Mouse (Mus musculus) right cerebral cortex, postnatal 36 days (tissue): ENCODE measurements around the gene Prom2.

Experiments used
- DNase-seq, 2 experiments: peaks; one replicate each; pipeline ENCODE4 v3.0.0; 2022; ENCODE audit warnings: low spot score in 2 of 2, mixed read lengths in 1 of 2

Gene Prom2

GRCm38 (mm10) chr2:127523950-127524729 lies 17.1 kb downstream of the Prom2 start:
- DNase-seq = no peak

- peak; percentile 73 to 75 for DNase-seq
These were observed 19.2 kb downstream of the Prom2 start, which contains the start of gene Kcnip3 for GRCm38 (mm10) chr2:127522006-127522441. Kcnip3 (minus strand) TSS chr2:127522094.

- DNase-seq = peak; percentile 74 to 81
These were observed 19.9 kb downstream of the Prom2 start for GRCm38 (mm10) chr2:127521172-127522005.

DNA sequence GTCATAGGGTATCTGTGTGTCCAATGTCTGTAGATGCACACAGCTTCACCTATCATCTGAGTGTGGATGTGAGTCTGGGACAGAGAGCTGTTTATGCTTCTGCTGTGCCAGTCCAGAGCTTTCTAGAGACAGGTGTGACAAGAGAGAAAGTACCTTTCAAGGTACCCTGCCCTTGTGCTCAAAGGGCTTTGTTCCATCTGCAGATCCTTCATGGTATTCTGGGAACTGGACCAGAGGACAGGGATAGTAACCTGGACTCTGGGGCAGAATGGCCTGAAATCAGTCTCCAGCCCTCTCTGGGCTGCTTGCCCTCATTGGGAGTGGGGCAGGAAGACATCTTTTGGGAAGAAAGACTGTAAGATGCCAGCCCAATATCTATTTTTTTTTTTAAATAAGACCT lies 21.1 kb downstream of the Prom2 start:
- no peak for DNase-seq

GRCm38 (mm10) chr2:127519308-127519707 lies 22.0 kb downstream of the Prom2 start:
- DNase-seq = no peak

DNA sequence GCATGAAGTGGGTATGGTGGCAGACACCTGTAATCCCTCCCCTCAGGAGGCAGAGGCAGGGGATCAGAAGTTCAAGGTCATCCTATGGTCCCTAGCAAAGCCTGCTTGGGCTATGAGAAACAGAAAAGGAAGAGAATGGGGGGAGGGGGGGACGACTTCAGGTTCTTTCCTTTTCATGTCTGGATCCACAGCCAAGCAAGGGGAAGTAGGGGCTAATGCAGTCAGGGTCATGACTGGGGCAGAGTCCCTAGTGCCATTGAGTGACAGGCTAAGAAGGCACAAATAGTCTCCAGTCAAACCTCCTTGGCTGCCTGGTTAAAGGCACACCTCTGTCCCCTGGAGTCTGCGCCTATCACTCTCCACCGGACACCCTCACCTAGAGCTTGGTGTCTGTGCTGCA lies 22.4 kb downstream of the Prom2 start:
- no peak for DNase-seq

- DNase-seq = peak; percentile 71 to 73
These were observed 23.0 kb downstream of the Prom2 start for GRCm38 (mm10) chr2:127518273-127518672.

GRCm38 (mm10) chr2:127517081-127517480 lies 24.2 kb downstream of the Prom2 start:
- DNase-seq = peak; percentile 82 to 85

DNA sequence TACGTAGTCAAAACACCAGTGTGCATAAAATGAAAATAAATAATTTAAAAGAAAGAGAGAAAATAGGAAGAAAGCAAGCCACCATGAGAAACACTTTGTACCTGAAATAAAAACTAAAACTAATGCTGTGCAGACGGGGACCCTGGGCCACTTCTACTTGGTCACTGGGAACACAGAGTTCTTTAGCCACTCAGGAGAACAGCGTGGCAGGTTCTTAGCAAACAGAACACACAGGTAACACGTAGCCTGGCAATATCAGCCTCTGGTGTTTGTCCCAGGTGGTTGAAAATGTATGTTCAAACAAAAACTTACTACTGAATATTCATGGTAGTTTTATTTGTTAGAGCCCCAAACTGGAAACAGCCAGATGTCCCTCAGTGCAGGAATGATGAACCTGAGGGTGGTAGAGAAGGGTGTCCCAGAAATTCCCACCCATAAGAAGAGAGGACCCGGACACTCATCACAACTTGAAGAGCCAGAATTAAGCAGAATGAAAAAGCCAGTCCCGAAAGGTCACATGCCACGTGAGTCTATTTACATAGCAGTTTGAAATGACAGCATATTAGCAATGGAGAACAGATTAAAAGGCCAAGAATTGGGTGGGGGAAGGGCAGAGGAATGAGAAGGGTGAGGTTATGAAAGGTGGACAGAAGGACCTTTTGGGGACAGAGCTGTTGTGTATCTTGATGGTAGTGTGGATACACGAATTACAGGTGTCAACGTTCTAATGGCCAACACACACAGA lies 26.7 kb downstream of the Prom2 start:
- DNase-seq = no peak

DNA sequence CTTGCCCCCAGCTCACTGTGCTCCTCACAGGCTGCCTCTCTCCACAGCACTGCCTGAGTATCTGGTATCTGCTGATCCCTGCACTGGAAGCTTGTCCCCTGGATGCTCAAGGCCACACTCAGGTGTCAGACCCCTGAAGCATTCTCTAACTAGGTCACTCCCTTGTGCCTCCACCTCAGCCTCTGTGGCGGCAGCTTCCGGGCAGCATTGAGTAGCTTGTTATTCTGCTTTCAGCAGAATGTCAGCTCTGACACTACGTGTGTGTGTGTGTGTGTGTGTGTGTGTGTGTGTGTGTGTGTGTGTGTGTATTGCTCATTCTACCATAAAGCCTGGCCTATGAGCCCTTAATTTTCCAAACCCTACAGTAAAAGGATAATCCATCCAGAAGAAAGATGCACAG lies 28.0 kb downstream of the Prom2 start:
- DNase-seq = no peak

- no peak for DNase-seq
These were observed 29.8 kb downstream of the Prom2 start for GRCm38 (mm10) chr2:127511426-127511825.

- DNase-seq = no peak
These were observed 33.2 kb downstream of the Prom2 start for GRCm38 (mm10) chr2:127507967-127508660.

GRCm38 (mm10) chr2:127507077-127507774 lies 34.0 kb downstream of the Prom2 start:
- DNase-seq = peak; percentile 58 to 72

DNA sequence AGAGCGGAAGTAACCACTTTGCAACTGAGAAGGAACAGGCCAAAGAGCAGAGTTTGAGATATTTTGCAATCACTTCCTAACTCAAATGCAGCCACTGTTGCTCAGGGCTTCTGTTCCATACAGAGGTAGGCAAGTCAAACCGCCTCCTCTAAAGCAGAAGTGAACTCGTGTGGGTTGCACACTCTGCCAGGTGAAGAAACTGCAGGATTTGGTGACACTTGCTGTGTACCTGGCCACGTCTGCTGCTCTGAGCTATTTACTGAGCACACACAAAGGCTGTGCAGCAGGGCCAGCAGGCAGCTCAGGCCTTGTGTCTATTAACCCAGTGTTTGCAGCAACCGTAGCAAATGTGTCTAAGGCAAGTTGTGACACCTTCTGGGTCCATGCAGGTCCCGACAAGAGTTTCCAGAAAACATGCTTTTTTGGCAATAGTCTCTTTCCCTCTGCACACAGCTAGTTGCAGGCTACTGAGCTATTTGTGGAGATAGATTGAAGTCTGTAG lies 35.1 kb downstream of the Prom2 start:
- no peak for DNase-seq

DNA sequence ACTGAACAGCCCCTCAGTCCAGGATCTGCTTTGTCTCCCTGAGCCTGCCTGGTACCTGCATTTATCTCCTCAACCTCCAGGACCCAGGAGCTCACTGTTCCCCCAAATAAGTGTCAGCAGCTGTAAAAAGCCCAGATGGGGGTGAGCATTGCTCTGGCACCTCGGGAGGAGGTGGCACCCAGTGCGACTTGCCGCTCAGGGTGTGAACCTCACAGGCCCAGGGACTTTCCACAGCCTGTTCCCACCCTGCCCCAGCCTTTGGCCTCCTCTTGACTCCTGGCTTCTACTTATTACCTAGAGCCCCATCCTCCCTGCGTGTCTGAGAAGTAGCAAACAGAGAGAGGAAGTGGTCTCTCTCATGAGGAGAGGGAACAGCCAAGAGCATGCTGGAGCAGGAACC lies 36.1 kb downstream of the Prom2 start:
- DNase-seq = no peak

GRCm38 (mm10) chr2:127503751-127504549 lies 37.3 kb downstream of the Prom2 start:
- DNase-seq = peak in 1 of 2 experiments; percentile 53

DNA sequence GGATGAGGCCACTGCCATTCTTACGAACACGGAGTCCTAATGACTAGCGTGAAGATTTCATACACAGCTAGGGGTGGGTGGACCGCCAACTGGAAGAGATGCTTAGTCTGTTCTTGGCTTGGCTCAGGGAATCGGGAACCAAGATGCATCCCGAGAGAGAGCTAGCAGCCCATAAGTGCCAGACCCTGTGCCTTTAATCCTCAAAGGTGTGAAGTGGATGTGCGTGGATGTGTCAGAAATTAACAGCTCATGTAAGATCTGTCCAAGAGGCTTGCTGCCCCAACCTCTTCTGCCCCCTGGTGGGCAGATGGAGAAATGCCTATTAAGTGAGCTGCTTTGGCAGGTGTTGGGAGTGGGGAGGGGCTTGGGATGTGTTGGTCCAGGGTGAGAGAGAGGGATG lies 40.2 kb downstream of the Prom2 start:
- peak; percentile 48 to 68 for DNase-seq

- peak; percentile 52 to 69 for DNase-seq
These were observed 42.5 kb downstream of the Prom2 start for GRCm38 (mm10) chr2:127498750-127499149.

GRCm38 (mm10) chr2:127496321-127496720 lies 44.9 kb downstream of the Prom2 start:
- DNase-seq = no peak
